Mouse (Mus musculus): ENCODE data around the gene Adarb1.

DNA sequence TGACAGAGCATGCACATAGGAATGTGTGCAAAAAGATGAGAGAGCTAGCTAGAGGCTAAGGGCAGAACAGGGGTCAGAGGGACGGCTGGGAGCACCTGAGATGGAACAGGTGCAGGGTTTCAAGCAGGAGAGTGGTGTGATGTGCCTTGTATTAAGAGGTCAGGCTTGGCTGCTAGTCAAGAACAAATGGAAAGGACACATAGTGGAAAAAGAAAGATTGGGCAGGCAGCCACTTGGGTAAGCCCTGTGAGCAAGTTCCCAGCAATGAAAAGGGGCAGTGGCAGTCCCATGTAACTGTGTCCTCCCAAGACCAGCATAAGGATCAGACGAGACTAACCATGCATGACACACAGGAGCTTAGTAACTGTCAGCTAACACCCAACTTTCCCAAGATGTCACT lies 8.9 kb downstream of the Adarb1 start:
- TF ChIP-seq POLR2A (IDR thresholded peaks at IDR 0.05; ENCODE audit: control insufficient read depth, extremely low read depth, insufficient read depth, low read length, poor library complexity) = no peak
- no peak for TF ChIP-seq CTCF (IDR thresholded peaks at IDR 0.05; ENCODE audit: borderline replicate concordance, control insufficient read depth, extremely low read depth, insufficient read depth, low read length, poor library complexity)
